Mouse (Mus musculus): ENCODE results near the gene Slc35g3.

Slc35g3 gene

GRCm38 (mm10) chr11:69787306-69787705, 25.5 kb upstream of the Slc35g3 start:
- DNase-seq (ENCODE audit: extremely low read depth, low read depth, low spot score), result no peak

GRCm38 (mm10) chr11:69784793-69785272, 23.1 kb upstream of the Slc35g3 start:
- no peak for DNase-seq (ENCODE audit: extremely low read depth, low read depth, low spot score)

GRCm38 (mm10) chr11:69781828-69782227, 20.1 kb upstream of the Slc35g3 start:
- no peak for DNase-seq (ENCODE audit: extremely low read depth, low read depth, low spot score)

- no peak for DNase-seq (ENCODE audit: extremely low read depth, low read depth, low spot score)
Measured at GRCm38 (mm10) chr11:69778985-69779384, 17.2 kb upstream of the Slc35g3 start.

- no peak for DNase-seq (ENCODE audit: extremely low read depth, low read depth, low spot score)
Measured at GRCm38 (mm10) chr11:69778258-69778982, 16.7 kb upstream of the Slc35g3 start.

GRCm38 (mm10) chr11:69777504-69778257, 15.9 kb upstream of the Slc35g3 start:
- DNase-seq (ENCODE audit: extremely low read depth, low read depth, low spot score), result no peak

GRCm38 (mm10) chr11:69776488-69776887, 14.7 kb upstream of the Slc35g3 start:
- DNase-seq (ENCODE audit: extremely low read depth, low read depth, low spot score), result no peak

- DNase-seq (ENCODE audit: extremely low read depth, low read depth, low spot score), result no peak
Measured at GRCm38 (mm10) chr11:69775716-69776115, 13.9 kb upstream of the Slc35g3 start.

GRCm38 (mm10) chr11:69774961-69775360, 13.2 kb upstream of the Slc35g3 start:
- no peak for DNase-seq (ENCODE audit: extremely low read depth, low read depth, low spot score)

- no peak for DNase-seq (ENCODE audit: extremely low read depth, low read depth, low spot score)
Measured at GRCm38 (mm10) chr11:69767625-69767909, 5.8 kb upstream of the Slc35g3 start.

- DNase-seq (ENCODE audit: extremely low read depth, low read depth, low spot score), result no peak
Measured at GRCm38 (mm10) chr11:69766872-69767624, 5.3 kb upstream of the Slc35g3 start.

- no peak for DNase-seq (ENCODE audit: extremely low read depth, low read depth, low spot score)
Measured at GRCm38 (mm10) chr11:69766126-69766609, 4.4 kb upstream of the Slc35g3 start.

- no peak for DNase-seq (ENCODE audit: extremely low read depth, low read depth, low spot score)
Measured at GRCm38 (mm10) chr11:69765221-69766125, 3.7 kb upstream of the Slc35g3 start, which contains the start of gene Zbtb4. Gene Zbtb4, plus strand, starts transcription at chr11:69765912.

- DNase-seq (ENCODE audit: extremely low read depth, low read depth, low spot score), result no peak
Measured at GRCm38 (mm10) chr11:69763551-69763950, 1.8 kb upstream of the Slc35g3 start.

- no peak for DNase-seq (ENCODE audit: extremely low read depth, low read depth, low spot score)
Measured at GRCm38 (mm10) chr11:69760901-69761200, 917 bp downstream of the Slc35g3 start.

- no peak for DNase-seq (ENCODE audit: extremely low read depth, low read depth, low spot score)
Measured at GRCm38 (mm10) chr11:69760160-69760900, 1.4 kb downstream of the Slc35g3 start.

- no peak for DNase-seq (ENCODE audit: extremely low read depth, low read depth, low spot score)
Measured at GRCm38 (mm10) chr11:69758971-69759721, 2.6 kb downstream of the Slc35g3 start.

- DNase-seq (ENCODE audit: extremely low read depth, low read depth, low spot score), result no peak
Measured at GRCm38 (mm10) chr11:69758478-69758970, 3.2 kb downstream of the Slc35g3 start, which contains the start of gene Polr2a. Gene Polr2a, minus strand, starts transcription at chr11:69758637.

GRCm38 (mm10) chr11:69758090-69758456, 3.7 kb downstream of the Slc35g3 start:
- DNase-seq (ENCODE audit: extremely low read depth, low read depth, low spot score), result no peak

All from fat pad, adult 2 months (tissue).